Mouse (Mus musculus): ENCODE measurements around the gene Nr1h2.

The Nr1h2 gene

DNA sequence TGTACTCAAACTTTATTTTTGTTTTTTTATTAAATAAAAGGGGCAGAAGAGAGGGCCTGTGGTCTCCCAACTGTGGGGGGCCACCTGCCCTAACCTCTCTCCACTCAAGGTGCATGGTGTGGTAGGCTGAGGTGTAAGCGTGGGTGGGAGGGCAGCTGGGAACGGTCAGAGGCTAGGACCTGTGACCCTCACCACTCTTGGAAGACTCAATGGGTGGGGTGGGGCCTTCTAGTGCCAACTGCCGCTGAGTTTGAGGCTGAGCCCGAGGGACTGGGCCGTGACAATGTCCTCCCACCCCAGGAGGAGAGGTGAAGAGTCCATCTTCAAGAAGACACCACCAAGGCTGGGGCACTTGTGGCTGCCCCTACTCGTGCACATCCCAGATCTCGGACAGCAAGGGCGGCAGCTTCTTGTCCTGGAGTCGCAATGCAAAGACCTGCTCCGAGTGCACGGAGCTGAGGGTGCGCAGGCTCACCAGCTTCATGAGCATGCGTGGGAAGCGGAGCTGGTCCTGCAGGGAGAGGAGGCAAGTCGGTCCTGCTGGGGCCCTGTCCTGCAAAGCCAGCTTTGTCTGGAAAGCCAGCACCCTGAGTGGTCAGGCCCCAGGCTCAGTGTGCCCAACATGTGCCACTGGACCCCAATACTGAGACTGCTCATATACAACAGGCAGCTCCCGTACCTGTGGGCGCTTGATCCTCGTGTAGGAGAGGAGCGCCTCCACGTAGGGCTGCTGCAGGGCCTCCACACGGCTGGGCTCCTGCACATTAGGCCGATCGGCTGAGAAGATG, 3.9 kb downstream of the Nr1h2 start:
- no peak for DNase-seq (ENCODE audit: low spot score)

DNA sequence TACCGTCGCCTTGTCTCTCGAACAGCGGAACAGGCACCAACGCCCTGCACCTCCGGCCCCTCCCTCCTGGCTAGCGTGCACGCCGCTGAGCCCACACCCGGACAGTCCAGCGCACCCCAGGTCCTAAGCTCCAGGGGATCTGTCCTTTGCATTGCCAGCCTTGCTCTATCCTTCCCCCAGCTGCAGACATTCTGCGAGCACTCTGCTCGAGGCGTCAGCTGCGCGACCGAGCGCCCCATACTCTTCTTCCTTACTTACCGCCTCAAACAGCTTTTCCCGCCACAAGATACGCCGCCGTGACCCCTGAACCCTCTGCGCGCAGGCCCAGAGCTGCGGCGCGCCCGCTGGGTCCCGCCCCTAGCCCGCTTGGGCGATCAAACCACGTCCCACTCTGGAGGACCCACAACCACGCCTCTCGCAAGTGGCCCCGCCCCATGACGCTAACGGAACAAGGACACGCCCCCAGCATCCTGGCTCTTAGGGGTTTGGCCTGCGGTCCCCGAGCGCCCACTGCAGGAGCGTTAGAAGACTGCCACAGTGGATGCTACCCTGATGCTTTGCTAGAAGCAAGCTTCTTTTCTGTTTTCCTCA, 5.2 kb downstream of the Nr1h2 start, which contains the start of gene Pold1:
TSS of gene Pold1 (minus strand) at position 353 of the 591 bp plus-strand sequence.
- peak; percentile 100 for DNase-seq (ENCODE audit: low spot score)

DNA sequence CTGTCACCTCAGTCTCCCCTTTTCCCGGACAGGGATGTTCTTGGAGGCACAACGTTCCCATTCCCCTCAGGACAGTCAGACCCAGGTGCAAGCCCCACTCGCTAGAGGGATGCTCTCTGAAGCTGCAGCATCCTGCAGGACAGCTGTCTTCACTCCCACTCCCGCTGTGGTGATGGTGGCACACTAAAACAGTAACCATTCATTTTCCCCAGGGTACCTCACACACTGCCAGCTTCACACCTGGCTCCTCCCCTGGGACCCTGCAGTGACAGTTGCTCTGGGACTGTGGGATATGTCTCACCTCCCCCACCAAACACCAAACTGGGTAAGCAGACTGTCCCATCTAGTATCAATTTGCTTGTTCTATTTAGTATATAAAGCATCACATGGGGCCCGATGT, 6.0 kb downstream of the Nr1h2 start:
- no peak for DNase-seq (ENCODE audit: low spot score)

DNA sequence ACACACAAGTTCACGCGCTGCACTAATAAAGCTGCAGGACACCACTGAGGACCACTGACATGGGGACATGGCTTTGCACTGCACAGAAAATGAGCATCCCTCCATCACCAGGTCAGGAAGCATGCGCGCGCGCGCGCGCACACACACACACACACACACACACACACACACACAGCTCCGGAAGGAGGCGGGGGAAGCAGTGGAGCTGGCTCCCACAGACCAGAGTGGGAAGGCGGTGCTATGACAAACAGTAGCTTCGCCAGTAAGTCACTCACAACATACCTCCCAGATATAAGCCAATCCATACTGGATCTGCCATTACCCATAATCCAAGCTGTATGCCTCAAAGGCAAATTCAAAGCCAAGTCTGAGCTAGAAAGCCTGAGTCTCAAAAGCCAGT, 6.7 kb downstream of the Nr1h2 start:
- no peak for DNase-seq (ENCODE audit: low spot score)

DNA sequence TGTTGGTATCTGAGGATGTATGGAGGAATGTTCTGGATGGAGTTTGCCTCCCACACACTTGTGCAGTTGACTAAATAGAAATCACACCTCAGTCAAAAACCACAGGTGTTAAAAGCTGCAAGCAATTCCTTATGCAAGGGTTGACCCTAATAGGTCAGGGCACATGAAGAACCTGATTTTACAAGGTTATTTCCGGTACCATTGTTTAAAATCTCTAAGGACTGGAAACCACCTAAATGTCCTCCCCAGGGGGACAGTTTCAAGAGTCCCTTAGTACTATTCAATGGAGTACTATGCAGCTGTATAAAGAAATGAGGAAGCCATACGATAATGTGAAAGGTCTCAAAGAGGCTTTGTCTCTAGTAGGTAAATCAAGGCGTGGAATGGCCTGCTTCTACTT, 7.5 kb downstream of the Nr1h2 start:
- no peak for DNase-seq (ENCODE audit: low spot score)

DNA sequence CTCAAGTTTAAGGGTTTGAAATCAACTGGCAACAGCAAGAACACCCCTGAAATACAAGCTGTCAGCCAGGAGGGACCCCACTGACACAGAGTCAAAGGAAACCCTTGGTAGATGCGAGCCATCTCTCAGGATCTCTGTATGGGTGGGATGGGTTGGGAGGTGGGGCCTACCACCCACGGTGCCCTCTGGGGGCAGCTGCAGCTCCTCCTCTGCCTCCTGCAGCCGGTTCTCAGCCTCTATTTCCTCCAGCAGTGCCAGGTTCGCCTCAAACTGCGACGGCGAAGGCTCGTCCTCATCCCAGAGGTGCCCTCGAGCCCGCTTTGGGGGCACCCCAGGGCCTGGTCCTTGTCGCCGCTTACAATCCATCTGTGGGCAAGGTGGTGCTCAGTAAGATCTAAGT, 10.7 kb downstream of the Nr1h2 start:
- no peak for DNase-seq (ENCODE audit: low spot score)

DNA sequence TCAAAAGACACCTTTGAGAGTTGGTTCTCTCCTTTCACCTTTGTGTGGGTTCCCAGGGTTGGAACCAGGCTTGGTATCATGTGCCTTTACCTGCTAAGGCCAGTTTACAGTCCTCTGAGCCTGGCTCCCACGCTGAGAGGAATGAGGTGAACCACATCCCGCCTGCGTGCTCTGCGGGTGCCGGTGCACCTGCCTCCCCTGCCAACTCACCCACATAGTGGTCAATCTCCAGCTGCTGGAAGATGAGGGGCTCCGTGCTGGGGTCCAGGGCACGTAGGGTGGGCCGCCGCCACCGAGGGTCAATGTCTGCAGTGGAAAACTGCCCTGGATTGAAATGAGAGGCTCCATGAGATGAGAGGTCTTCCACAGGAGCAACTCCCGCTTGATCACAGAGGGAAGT, 11.2 kb downstream of the Nr1h2 start:
- DNase-seq (ENCODE audit: low spot score), result no peak

DNA sequence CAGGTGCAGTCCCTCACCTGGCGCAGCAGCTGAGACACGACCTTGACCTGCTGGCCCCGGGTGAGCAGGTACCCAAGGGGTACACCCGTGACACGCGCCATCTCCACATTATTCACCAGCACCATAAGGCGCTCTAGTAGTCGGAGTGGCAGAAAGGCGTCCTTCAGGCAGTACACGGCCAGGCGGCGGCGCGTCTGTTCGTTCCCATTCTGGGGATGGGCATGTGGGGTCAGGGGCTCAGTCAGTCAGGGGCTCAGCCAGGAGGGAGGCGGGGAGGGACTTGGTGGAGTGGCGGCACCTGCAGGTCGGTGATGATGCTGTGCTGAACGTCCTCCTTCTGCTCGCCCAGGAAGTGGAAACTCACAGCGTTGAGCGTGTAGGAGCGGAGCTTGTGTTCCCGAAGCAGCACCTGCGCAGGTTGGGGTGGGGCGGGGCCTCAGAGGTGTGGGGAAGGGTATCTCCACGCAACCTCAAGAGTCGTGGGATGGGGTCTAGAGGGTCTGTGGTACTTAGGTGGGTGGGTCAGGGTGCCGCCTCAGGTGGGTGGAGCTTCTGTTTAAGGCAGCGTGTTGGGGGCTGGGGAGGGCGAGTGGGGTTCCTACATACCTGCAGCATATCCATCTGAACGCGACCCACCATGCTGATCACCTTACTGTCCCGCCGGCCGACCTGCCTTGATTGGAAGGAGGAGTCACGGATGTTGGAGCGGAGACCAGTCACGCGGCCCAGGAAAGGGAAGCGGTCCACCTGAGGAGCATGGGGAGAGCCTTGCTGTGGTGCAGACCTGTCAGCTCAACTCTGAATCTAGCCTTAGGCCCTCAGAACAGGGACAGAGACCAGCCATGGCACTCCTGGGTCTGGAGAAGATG, 14.8 kb downstream of the Nr1h2 start:
- DNase-seq (ENCODE audit: low spot score), result no peak

DNA sequence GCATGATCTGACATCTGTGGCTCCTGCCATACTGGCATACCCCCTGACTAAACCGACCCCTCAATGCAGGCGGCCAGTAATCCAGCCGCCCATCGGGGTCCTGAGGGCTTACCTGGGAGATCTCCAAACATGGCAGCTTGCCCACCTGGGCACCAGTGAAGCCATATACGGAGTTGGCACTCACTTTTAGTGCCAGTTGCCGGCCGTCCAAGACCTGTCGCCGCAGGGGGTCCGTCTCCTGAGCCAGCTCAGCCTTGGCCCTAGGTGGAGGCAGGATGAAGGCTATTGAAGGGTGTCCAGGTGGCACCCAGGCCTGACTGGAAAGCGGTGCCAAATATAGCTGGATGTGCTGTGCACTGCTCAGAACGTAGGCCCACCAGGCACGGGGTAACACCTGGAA, 16.3 kb downstream of the Nr1h2 start:
- no peak for DNase-seq (ENCODE audit: low spot score)

DNA sequence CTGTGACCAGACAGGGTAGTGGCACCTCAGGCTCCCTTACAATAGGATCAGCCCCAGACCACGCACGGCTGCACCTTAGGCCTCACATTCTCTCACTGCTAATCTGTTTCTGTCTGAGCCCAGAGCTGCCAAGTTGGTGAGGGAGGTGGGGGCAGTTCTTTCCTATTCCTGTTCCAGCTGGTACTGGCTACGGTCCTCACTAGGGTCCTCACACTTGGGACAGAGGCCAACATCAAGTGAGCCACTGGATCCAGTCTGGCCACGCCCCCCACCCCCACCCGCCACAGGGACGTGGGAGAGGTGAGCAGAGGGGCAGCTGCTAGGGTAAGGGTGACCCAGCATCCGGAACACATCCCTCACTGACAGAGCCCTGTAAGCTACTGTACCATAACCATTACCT, 16.7 kb downstream of the Nr1h2 start:
- DNase-seq (ENCODE audit: low spot score), result no peak

DNA sequence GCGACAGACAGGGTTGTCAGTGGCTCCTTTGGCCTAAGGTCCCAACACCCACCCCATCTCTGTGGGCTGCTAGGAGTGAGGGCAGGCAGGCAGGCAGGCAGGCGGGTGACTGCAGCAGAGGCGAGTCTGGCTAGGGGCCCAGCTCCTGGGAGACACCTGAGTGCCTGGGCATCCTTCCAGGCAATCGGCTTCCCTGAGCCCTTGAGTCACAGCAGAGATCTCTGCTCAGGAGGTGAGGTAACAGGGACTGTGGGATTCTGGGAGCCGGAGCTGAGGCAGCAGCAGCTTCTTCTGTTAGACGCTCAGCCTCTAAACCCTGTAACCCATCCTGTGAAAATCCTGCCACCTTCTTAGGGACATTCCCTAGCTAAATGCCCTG, 17.2 kb downstream of the Nr1h2 start:
- no peak for DNase-seq (ENCODE audit: low spot score)

DNA sequence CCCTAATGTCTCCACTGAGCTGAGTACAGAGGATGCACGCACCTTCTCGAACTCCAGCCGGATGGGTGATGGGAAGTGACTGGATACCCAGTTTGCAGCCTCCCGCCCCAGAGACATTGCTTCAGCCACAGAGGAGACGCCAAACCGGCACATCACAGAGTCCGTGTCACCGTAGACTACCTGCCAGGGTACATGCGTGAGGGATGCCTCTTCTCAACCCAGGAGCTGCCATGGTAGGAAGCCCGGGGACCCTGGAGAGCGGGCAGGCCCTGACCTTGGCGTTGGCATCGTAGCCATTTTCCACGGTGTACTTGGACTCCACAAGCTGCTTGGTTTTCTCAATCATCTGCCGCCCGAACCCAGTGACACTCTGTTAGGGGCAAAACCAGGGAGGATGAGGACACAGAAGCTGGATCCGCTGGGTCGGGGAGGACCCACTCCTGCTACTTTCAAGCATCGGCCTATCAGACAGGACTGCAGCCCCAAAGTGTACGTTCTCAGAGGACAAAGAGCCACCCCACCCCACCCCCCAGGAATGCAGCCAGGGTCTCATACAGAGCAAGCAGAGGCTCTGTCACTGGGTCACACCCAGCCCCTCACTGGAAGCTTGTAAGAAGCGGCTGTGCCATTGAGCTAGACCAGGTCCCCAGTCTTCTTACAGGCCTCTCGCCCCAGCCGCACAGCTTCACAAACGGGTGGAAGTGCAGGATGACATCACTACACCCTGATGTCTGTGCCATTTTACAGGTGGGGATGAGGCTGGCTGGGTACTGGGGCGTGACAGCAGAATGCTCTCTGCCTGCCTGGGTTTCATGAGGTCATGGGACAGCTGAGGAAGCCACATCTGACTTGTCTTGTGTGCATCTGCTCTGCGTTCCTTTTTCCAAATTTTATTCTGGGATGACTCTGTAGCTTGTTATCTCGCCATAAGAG, 17.8 kb downstream of the Nr1h2 start:
- DNase-seq (ENCODE audit: low spot score), result no peak

DNA sequence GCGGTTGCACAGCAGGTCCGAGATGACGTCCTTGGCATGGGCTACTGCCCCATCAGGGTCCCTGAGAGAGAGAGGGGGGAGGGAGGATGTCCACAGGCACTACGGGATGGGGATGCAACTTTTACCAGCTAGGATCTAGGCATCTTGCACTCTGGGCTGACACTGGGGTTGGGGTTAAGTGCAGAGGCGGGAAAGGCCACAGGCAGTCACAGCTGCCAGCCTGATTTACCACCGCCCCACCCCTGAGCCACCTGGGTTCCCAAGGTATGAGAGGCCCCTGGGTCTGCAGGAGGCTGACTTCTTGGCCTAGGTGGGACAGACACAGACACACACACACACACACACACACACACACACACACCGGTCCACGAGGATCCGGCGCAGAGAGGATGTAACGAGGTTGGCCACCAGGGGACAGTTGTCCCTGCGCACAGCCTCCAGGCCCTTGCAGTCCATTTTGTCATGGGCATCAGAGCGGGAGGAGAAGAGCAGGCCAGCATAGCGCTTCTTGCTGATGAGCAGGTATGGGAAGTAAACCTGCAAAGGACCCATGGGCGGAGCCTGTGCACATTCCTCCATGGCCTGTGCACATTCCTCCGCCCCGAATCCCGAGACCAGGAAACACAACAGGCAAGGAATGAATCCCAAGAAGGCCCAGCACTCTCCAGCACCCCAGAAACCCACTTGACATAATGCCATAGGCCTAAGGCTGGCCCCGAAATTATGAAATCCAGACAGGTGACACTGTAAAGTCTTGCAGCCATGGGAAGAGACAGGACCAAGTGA, 18.9 kb downstream of the Nr1h2 start:
- DNase-seq (ENCODE audit: low spot score), result no peak

DNA sequence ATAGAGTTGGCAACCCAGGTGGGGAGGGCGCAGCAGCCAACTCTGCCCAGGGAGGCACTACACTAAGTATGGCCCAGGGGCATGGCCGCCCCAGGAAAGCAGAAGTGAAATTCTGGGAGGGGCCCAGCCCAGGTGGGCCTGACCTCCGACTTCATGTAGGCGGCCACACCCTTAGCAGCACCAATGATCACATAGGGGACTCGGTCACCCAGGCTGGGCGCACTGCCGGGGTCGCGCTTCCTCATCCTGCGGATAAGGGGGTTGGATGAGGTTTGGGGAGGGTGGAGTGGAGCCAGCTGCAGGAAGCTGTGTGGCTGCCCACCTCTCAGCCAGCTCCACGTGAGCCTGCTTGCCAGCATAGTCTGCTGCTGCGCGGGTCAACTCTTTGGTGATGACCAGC, 19.5 kb downstream of the Nr1h2 start:
- no peak for DNase-seq (ENCODE audit: low spot score)

DNA sequence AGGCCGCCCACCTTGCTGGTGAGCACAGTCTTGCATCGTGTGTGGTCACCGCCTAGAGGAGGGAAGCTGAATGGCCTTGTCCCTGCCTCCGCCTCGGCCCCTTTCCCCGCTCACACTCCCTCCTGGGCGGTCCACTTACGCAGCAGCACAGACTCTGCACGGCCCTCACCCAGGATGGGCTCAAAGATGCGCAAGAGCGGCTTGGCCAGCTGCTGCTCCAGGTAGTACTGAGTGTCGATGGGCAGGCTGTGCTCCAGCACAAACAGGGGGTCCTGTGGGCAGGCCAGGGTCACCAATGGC, 20.1 kb downstream of the Nr1h2 start:
- no peak for DNase-seq (ENCODE audit: low spot score)

DNA sequence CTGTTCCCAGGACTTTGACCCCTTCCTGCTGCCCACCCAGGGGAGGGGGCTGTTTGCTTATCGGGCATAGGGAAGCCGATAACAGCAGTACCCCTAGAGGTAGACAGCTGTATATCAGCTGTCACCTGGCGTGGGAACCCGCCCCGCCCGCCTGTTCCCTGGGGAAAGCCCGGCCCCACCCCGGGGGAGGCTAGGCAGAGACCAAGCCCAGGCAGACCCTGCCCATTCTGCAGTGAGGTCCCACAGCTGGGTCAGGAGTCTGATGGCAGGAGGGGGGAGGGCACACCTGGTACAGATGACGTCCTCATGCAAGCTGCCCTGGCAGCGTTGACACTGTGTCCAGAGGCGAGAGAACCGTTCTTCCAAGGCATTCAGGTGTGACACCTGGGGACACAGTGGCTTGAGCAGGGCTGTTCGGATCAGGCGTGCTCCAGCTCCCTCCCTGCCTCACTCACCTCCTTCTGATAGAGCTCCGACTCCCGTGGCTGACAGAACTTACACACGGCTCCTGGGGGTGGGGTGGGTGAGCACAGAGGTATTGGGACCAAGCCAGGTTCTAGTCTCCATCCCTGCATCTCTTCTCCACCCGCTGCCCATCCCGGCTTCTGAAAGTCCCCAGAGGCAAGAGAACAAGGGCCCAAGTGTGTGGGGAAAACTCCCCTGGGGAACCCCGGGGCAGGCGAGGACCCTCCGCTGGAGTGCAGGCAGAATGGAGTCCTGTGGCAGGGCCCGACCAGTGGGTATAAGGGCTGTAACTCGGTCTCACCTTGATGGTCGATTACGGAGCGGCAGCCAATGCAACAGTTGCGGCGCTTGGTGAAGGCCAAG, 20.6 kb downstream of the Nr1h2 start:
- DNase-seq (ENCODE audit: low spot score), result no peak

DNA sequence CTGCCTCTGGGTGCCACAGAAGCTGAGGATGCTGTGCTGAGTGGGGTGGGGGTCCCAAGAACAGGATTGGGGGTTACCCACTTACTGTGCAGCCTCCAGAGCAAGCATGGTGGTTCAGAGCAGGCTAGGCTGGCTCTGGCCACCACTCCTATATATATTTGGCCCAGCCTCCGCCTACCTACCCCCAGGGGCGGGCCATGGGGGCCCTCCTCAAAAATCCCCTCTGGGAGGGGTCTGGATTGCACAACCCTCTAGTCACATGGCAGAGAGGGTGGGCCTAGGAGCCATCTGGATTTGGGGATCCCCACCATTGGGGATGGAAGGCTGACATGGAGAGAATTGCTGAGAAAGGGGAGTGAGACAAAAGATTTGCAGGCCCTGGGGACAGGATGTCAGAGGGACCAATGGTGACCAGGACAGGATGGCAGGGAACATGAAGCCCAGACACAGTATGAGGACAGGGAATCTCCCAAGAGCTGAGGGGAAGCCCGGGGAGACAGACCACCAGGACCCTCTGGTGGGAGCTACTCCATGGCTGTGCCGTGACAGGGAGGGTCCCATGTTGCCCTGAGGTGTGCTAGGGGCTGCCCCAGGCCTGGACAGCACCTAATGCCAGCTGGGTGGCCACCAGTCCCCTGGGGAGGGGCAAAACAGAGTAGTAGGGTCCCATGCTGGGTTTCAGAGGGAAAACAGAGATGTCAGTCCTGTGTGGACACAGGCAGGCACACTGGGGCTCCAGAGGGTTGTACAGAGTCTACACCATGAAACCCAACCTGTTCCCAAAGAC, 21.6 kb downstream of the Nr1h2 start, which contains the start of gene Spib:
TSS of gene Spib (minus strand) at position 126 of the 787 bp plus-strand sequence.
- DNase-seq (ENCODE audit: low spot score), result no peak

DNA sequence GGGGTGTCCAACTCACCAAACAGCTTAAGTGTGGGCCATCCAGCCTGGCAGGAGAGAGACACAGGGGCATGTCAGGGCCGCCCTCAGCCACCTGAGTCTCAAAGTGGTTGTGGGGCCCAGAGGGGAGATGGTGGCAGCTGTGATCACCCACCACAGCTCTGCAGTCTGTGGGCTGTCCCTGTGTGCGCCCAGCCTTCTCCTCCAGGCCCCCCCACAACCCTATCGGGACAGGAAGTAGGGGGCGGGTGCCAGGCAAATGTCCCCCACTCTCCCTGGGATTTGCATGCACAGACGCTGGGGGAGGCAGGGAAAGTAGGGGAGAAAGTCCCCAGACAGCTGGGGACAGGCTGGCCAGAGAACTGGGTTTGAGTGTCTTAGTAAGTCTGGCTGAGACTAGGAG, 22.5 kb downstream of the Nr1h2 start:
- no peak for DNase-seq (ENCODE audit: low spot score)

DNA sequence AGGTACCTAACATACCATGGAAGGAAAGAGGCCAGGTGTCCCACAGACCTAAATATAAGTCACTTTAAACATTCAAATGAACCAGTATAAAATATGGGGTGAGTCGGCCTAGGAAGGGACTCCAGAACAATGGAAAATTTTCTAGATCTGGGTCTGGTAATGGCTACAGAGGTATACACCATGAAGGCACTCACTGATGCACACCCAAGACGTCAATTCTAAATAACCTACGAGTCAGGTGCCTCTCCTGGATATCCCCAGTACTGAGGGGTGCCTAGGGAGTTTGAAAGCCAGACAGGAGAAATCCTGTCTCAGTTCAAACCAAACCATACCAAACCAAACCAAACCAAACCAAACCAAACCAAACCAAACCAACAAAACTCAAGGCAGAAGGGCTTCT, 23.2 kb downstream of the Nr1h2 start:
- no peak for DNase-seq (ENCODE audit: low spot score)

DNA sequence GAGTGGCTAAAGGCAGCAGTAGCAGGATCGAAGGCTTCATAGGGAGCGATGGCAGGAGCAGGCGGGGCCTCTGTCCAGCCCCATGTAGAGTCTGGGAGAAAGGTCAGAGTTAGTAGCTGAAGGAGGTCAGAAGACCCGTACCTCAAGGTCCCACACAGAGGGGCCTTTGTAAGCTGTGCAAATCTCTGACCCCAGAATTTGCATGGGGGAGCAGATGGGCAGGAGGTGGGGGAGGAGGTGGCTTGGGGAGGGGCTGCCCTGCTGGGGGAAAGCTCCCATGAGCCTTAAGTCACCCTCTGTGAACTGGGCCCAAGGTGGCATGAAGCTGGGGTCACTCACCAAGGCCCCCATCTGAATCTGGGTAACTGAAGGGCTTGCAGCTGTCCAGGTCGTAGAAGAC, 24.2 kb downstream of the Nr1h2 start:
- no peak for DNase-seq (ENCODE audit: low spot score)

Measured in urinary bladder, postnatal 14 days (tissue).